Mouse (Mus musculus): ENCODE results near the gene Ccdc150.

GRCm38 (mm10) chr1:54327876-54328545 lies 77.5 kb downstream of the Ccdc150 start:
- TF ChIP-seq CTCF (IDR thresholded peaks at IDR 0.05; ENCODE audit: low read depth) (no peak), EP300 (IDR thresholded peaks at IDR 0.05; ENCODE audit: low read depth) (no peak)

All from liver, embryonic 14.5 days (tissue).